Mouse (Mus musculus): ENCODE measurements around the gene Olfr692. TPM values are rescaled to one million over a fixed set of nuclear protein-coding genes. Genes with fewer than 3 reads are reported as not detected.
"Not testable (repeated sequence)": the region's sequence is repeated elsewhere in the genome, so short reads cannot be mapped to it uniquely, and the experiment has no call there.

Gene Olfr692
- not detected for total RNA-seq (2021)
- long read RNA-seq, experiment 1, result 0 reads
- long read RNA-seq, experiment 2, result 0 reads

DNA sequence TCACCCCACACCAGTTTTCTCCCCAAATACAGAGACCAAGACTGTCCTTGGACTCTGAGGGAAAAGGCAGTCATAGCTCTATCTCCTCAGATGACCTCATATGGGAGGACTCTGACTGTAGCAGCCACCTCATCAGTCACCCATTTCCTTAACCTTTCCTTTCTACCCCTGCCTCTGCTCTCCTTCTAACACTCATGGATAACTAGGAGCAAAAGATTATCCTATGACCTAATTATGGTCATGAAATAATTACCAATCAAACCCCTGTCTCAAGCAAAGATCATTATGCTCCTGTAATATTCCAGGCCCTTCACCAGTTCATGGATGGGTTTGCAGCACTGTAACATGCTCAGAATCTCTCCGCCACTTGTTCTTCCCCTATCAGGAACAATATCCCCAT, at the start of gene Olfr692:
Gene Olfr692, plus strand, starts transcription at position 301 of the 400 bp plus-strand sequence.
- no peak for DNase-seq (ENCODE audit: low spot score in 2 of 2)

DNA sequence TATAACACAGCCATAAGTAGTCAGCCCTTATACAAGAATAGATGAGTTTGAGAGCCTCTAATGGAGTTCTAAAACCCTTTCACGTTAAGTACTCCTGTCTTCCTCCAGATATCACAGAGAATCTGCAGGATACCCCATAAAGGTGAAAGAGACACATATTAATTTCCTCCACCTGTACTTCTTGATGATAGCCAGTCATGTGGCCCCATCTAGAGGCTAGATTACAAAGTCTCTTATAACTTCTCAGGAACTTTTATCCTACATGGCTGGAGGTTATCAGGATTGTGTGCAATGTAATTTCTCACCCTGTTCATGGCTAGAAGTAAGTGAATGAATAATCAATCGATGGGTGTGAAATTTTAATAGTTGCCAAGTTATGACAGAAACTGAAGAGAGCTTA, 42.7 kb upstream of the Olfr692 start:
- DNase-seq (ENCODE audit: low spot score in 2 of 2), result no peak

DNA sequence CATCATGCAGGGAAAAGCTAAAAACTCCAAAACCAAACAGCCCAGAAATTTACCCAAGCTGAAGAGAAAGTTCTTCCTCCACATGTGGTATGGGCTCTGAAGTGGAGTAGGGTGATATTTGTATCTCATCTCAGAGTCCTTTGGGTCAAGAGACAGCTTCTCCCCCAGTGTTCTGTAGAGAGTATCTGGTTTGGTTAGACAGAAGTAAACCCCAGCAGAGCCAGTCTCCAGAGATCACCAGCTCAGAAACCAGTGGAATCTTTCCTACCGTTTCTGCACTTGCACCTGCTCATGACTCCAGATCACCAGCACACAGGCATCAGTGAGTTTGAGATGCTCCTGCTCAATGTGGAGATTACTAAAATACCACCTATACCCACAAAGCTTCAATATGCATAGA, 34.0 kb upstream of the Olfr692 start, which contains the start of gene Olfr690:
Gene Olfr690, minus strand, starts transcription at position 101 of the 400 bp plus-strand sequence.
- no peak for DNase-seq (ENCODE audit: low spot score in 2 of 2)

DNA sequence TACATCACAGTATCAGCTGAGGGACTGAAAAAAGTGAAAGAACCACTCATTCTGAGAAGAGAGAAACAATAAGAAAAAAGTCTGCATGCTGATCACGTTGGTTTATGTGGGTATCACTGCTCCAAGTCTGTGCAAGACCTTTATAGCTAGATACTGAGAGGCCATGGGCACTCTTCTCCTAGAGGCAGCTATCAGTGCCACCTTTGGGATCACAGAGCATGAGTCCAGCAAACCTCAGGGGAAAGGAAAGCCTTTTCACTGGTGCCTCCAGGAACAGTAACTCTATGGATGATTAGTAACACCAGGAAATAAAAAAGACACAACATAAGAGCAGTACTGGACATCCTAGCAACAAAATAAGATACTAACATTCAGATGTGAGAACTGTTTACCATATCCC, 25.9 kb upstream of the Olfr692 start, which contains the start of gene Olfr691:
Gene Olfr691, minus strand, starts transcription at position 101 of the 400 bp plus-strand sequence.
- no peak for DNase-seq (ENCODE audit: low spot score in 2 of 2)

DNA sequence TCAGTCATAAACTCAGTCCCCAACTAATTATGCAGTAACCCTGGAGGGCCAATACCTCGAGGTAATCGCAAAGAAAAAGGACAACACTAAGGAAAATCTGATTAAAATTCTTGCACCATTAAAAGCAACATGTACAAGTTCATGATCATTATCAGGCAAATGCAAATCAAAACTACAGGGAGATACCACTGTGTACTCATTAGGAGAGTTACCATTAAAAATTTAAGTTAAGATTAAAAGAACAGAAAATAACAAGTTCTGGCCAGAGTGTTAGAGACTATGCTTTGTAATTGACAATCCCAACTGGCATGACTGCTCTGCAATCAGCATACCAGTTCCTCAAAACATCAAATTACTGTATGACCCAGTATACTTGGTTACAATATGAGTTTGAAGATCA, 25.3 kb upstream of the Olfr692 start:
- no peak for DNase-seq (ENCODE audit: low spot score in 2 of 2)

DNA sequence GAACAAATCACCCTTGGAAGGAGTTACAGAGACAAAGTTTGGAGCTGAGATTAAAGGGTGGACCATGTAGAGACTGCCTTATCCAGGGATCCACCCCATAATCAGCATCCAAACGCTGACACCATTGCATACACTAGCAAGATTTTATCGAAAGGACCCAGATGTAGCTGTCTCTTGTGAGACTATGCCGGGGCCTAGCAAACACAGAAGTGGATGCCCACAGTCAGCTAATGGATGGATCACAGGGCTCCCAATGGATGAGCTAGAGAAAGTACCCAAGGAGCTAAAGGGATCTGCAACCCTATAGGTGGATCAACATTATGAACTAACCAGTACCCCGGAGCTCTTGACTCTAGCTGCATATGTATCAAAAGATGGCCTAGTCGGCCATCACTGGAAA, 12.0 kb upstream of the Olfr692 start:
- not testable (repeated sequence) for DNase-seq (ENCODE audit: low spot score in 2 of 2)

DNA sequence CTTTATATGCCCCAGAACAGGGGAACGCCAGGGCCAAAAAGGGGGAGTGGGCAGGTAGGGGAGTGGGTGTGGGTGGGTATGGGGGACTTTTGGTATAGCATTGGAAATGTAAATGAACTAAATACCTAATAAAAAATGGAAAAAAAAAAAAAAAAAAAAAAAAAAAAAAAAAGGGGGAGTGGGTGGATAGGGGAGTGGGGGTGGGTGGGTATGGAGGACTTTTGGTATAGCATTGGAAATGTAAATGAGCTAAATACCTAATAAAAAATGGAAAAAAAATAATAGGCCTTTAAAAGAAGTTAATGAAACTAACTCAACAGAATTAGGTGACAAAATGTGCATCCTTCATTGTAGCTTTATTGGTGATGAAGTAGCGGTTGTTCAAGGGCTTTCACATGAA, 11.5 kb upstream of the Olfr692 start:
- not testable (repeated sequence) for DNase-seq (ENCODE audit: low spot score in 2 of 2)

DNA sequence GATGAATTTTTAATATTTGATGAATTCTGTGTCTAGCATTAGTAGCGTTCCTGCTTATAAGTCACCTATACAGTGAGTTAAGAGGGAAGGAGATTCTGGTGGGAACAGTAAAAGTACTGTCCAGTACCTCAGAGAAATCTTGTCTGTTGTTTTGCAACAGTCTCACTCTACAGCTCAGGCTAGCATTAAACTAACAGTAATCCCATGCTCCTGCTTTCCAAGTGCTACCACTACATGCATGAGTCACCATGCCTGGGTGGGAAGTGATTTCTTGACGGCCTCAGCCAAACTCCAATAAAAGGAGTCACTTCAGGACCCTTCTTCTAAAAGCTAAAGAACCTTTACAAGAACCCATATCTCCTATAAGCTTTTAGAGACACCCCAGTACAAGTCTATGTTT, 6.3 kb upstream of the Olfr692 start:
- DNase-seq (ENCODE audit: low spot score in 2 of 2), result no peak

DNA sequence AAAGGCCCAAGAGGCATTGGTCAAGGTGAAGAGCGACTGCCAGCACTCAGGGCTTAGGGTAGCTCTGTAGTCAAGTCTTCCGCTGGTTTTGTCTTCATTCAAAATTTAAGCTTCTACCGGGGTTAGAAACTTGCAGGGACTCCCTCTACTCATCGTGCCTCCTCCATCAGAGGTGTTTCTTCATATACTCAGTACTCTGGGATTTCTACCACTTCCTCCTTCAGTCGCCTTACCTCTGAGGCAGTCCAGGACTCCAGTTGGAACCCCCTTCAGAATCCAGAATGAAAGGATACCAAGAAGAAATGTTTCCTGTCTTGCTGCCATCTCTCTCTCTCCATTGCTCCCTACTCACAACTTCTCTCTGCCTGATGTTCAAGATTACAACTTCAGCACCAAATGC, 762 bp upstream of the Olfr692 start:
- DNase-seq (ENCODE audit: low spot score in 2 of 2), result no peak

DNA sequence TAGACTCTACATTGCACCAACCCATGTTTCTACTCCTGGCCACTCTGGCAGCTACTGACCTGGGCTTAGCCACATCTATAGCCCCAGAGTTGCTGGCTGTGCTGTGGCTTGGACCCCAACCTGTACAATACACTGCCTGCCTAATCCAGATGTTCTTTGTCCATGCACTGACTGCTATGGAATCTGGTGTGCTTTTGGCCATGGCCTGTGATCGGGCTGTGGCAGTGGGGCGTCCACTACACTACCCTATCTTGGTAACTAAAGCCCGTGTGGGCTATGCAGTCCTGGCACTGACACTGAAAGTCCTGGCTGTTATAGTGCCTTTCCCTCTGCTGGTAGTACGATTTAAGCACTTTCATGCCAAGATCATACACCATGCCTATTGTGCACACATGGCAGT, 491 bp downstream of the Olfr692 start:
- DNase-seq (ENCODE audit: low spot score in 2 of 2), result no peak

DNA sequence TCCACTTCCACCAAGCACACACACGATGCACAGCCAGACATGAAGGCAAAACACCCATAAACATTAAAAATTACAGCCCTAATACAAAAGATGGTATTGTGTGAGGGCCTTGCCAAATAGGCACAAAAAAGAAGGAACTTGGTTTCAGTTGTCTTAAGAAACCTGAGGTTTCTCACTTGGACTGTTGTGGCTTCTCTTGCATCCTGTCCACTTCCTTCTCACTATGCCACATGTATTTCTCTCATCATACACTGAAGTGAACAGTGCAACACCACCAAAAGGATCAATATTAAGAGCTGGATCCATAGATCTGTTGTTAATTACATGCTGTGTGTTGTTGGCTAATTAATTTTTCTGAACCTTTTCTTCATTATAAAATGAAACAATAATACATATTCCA, 4.9 kb downstream of the Olfr692 start:
- no peak for DNase-seq (ENCODE audit: low spot score in 2 of 2)

DNA sequence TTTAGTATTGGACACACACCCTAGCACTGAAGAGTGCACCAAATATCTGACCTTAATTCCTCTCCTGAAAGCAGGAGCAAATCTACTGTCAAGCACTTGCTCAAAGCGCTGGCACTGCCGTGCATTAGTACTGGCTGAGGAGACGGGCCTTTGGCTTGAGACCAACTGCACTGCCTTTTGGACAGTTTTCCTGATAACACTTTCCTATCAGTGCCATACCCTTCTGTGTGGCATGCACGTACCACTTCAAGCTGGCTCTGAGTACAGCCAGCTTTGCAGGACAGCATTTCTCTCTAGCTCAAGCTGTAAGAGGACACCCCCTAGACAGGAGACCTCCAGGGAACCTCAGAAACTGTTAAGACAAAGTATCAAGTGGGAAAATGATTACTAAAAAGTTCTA, 5.5 kb downstream of the Olfr692 start:
- DNase-seq (ENCODE audit: low spot score in 2 of 2), result no peak

DNA sequence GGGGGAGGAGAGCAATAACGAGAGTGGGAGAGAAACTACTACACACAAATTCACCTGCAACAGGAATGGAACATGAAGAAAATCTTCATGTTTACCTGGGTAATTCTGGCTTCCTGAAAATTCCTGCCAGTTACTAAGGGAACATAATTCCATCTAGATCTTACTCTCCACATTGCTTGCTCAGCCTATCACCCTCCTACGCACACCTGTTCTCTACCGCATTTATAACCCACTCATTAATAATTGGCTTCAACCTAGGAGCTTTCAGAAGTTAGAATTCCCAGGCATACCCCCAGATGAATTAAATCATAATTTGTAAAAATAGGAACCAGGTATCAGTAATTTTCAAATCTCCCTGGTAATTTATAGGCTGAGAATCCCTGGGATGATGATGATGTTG, 5.9 kb downstream of the Olfr692 start:
- no peak for DNase-seq (ENCODE audit: low spot score in 2 of 2)

DNA sequence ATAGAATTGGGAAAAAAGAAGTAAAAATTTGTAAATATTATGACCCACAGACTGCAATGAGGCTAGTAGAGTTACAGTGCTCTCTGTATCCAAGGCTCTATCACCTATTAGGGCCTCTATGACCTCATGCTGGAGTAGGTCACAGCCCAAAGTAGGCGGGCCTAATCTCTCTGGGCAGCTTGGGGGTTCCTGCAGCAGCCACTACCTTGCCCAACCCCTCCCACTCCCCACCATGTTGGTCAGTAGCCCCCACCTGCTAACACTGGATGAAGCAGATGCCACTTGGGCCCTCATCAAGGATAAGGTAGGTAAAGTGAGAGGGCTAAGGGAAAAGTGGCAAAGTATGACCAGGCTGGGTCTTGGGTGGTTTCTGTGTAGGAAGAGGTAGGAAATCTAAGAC, 6.8 kb downstream of the Olfr692 start, which contains the start of gene Gm5901:
Gene Gm5901, plus strand, starts transcription at position 173 of the 400 bp plus-strand sequence.
- no peak for DNase-seq (ENCODE audit: low spot score in 2 of 2)

DNA sequence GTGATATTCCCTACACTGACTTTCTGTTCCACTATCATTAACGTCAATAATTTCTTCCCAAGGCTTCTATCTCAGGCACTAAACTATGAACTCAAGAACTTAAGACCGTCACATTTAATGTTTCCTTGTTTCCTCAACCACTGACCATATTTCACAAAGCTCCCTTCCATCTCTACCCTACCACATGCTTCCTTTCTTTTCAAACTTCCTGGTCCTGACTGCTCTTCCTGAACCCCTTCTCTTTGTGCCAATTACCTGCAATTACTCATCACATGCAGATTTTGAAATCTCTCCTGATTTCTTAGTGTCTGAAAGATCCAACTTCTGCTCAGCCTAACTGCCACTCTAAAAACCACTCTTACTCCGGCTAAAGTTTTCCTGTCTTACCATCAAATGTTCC, 12.3 kb downstream of the Olfr692 start:
- no peak for DNase-seq (ENCODE audit: low spot score in 2 of 2)

DNA sequence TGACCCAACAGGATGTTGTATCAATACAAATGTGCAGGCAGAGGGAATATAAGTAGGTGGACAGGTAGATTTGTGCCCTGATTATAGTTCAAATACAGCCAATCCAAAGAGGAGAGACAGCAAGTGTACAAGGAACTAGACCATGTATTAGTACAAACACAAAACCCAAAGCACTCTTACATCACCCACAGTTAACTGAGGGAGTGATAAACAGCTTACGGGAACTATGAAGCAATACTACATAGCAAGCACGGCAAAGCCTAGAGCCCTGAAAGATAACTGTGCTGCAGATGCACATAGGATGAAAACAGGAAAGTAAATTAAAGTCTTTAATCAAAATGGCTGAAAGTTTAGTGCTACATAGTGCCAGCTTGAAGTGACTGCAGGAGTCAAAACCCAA, 19.7 kb downstream of the Olfr692 start:
- no peak for DNase-seq (ENCODE audit: low spot score in 2 of 2)

DNA sequence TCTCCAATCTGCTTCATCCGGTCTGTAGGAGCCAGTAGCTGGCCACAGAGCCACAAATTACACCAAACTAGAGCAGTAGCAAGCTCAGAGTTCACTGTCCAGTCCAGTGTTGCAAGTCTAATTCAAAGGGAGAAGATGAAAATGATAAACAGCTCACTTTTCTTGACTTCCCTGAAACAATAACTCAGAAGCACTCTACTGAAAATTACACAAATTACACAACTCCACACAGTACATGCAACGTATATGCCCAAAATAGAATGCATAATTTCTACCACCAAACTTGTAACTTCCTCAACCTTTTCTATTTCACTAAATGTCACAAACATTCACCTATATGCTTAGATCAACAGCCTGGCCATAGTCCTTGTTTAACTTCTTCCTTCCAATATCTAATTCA, 22.2 kb downstream of the Olfr692 start:
- no peak for DNase-seq (ENCODE audit: low spot score in 2 of 2)

DNA sequence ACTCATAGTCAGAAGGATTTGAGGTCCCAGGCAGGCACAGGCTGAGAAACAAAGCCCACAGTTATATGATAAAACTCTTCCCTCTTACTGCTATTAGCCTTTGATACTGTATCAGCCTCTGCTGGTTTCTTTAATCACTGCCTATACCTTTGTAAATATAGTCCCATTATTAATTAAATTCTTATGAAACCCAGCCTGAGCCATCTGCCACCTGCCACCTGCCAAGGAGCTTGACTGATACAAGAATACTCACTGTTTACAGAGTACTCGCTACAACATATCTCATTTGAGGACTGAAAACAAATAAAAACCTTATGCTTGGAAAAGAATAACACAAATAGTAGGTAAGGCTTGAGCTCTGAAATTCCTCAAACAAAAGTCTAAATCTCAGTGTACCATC, 26.6 kb downstream of the Olfr692 start:
- no peak for DNase-seq (ENCODE audit: low spot score in 2 of 2)

DNA sequence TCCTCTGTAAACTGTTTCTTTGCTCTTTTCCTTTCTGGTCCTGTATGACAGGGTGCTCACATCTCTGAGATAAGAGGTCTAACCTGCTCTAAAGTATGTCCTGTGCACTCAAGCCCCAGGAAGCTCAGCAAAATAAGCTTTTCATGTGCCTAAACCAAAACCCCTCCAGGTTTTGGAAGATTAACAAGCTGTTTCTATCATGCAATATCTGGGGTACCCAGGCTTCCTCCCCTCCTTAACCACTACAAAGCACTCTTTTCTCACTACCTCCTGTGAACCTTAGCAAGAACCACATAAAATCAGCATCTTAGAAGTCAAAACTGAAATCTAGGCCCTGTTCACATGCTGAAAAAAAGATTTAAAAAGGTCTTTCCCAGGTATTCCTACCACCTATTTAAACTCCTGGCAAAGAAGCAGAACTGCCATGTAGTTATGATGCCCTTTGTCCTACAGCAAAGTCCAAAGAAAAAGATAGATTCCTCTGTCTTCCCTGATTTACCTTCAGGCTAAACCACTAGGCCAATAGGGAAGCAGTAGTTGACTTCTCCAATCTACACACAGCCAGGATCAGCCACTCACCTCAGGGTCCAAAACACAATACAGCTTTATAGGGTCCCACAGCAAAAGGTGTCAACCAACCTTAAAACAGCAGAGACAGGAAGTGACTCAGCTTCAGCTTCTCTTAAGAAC, 27.2 kb downstream of the Olfr692 start:
- DNase-seq (ENCODE audit: low spot score in 2 of 2), result no peak

DNA sequence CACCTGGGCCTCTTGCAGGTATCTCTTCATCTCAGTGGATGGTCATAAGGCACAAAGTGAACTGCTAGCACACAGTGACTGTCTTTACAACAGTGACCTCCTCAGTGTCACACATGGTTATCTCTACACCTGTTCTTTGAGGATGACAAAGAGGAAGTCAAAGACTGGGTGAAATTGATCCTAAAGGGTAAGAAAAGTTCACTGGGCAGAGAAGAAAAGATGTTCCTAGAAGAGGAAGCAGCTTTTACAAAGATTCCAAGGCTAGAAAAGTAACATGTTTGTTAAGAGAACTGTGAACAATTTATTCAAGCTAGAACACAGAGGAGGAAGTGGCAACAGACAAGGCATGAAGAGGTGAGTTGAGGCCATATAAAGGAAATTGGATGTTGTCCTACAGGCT, 28.1 kb downstream of the Olfr692 start:
- no peak for DNase-seq (ENCODE audit: low spot score in 2 of 2)

DNA sequence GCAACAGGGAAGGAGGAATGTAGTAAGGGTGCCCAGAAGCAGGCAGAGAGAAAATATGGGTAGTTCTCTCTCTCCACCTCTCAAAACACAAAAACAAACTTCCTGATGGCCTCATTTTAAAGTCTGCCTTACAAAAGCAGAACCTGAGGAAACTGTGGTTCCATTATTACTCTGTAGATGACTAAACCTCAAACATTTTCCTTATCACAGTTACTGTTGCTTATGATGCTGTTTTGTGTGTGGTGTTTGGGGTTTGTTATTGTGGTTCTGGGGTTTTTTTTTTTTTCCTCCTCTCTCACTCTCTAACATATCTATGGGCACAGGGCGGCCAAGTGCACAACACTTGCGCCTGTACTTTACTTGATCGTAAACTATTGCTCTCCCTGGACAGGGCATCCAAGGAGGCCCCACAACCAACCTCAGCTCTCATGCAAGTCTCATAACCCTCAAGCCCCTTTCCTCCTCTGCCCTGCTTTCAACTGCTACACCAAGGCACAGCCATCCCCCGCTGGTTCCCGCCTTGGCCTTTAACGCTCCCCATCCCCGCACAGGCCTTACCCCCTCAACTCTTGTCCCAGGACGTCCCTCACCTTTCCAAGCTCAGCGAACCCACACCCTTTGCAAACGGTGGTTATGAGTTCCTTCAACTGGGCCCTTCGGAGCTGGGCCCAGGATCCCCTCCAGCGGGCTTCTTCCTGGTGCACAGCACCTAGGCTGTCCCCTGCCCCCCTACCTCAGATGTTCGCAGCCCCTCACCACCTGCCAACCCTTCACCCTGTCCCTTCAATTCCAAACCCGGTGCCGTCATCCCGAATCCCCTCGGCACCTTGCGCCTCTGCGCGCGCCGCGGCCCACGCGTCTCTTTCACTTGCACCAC, 31.3 kb downstream of the Olfr692 start:
- DNase-seq (ENCODE audit: low spot score in 2 of 2), result no peak

DNA sequence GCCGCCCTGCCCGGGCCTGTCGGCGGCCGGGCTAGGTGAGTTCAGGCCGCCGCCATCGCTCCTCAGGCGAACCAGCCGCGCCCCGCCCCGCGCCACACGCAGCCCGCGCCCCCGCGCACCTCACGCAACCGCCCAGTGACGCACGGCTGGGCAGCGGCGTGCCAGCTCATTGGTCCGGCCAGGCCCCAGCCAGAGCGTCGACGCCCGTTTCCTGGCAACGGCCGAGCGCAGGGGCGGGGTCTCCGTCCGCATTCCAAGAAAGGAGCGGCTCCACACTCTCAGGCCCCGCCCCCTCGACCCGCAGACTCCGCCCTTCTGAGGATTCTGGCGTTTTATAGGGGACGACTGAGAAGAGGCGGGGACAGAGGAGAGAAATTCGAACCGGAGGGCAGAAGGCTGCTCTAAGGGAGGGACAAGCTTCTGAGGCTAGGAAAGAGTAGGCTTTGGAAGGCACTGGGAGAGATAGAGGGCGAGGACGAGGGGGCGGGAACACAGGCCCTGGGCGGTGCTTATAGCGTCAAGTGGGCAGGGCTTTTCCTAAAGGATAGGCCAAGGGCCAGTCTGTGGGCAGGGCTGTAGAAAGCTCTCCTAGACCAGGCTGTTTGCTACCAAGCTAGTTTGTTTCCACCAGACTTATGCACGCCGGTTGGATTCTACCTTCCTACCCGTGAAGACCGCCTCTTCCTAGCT, 32.0 kb downstream of the Olfr692 start, which contains the start of gene Fam160a2:
Gene Fam160a2, minus strand, starts transcription at position 120 of the 690 bp plus-strand sequence.
- peak; percentile 96 to 99 for DNase-seq (ENCODE audit: low spot score in 2 of 2)

Data from adrenal gland, postnatal 4 days (tissue).